Mouse (Mus musculus) spleen, postnatal 36 days (tissue): ENCODE results near the gene Fam47e.

Source experiments
- DNase-seq, 2 experiments: peaks; one replicate each; pipeline ENCODE4 v3.0.0; 2022; ENCODE audit warnings: low spot score in 2 of 2, mixed read lengths in 1 of 2

The Fam47e gene

GRCm38 (mm10) chr5:92602691-92603690, 48.1 kb downstream of the Fam47e start, which contains the start of gene Stbd1:
Stbd1 (plus strand) TSS chr5:92603041.
- DNase-seq: peak; percentile 27 to 32

GRCm38 (mm10) chr5:92604452-92605247, 49.8 kb downstream of the Fam47e start:
- DNase-seq: no peak

- no peak for DNase-seq
These were observed 52.8 kb downstream of the Fam47e start for GRCm38 (mm10) chr5:92607492-92608229.

GRCm38 (mm10) chr5:92612756-92613155, 57.9 kb downstream of the Fam47e start:
- no peak for DNase-seq

- DNase-seq: no peak
These were observed 67.0 kb downstream of the Fam47e start for GRCm38 (mm10) chr5:92621883-92622282.

GRCm38 (mm10) chr5:92627896-92628295, 73.0 kb downstream of the Fam47e start:
- no peak for DNase-seq

GRCm38 (mm10) chr5:92633526-92633925, 78.7 kb downstream of the Fam47e start:
- no peak for DNase-seq

- DNase-seq: no peak
These were observed 80.0 kb downstream of the Fam47e start for GRCm38 (mm10) chr5:92634916-92635315.

GRCm38 (mm10) chr5:92635891-92636290, 81.0 kb downstream of the Fam47e start:
- DNase-seq: no peak

- DNase-seq: no peak
These were observed 86.0 kb downstream of the Fam47e start for GRCm38 (mm10) chr5:92640861-92641260.
